Mouse (Mus musculus) ES-E14 (cell line): Measurements from ENCODE around the gene Suv39h2. TPM values are rescaled to one million over a fixed set of nuclear protein-coding genes. Genes with fewer than 3 reads are reported as not detected.

ENCODE experiments used
- DNase-seq: peaks from one replicate; pipeline ENCODE4 v3.0.0-alpha.2; 2013; ENCODE audit warnings: low read depth, low spot score
- H3K27ac ChIP-seq: 2 replicates; pipeline ENCODE4 v1.5.1; 2012; ENCODE audit warnings: low read depth, mild to moderate bottlenecking, low read length, moderate library complexity, mixed read lengths; ENCODE audit not compliant: poor library complexity, insufficient read depth, severe bottlenecking
- H3K36me3 ChIP-seq: 2 replicates; pipeline ENCODE4 v1.6.1; 2012; ENCODE audit warnings: mild to moderate bottlenecking, low read length, moderate library complexity, mixed read lengths; ENCODE audit not compliant: control insufficient read depth, poor library complexity, insufficient read depth, severe bottlenecking
- H3K4me1 ChIP-seq, 2 experiments: fragments of 150-350 bp in 1 of 2; sonication (generic) in 1 of 2; 2 replicates each; pipeline ENCODE4 v1.6.1; 2012; ENCODE audit warnings: low read length in 2 of 2, mild to moderate bottlenecking in 1 of 2, mixed read lengths in 1 of 2; ENCODE audit not compliant: control insufficient read depth in 2 of 2, insufficient read depth in 2 of 2, poor library complexity in 1 of 2
- H3K4me3 ChIP-seq, 2 experiments: fragments of 150-350 bp in 1 of 2; sonication (generic) in 1 of 2; 2 replicates each; pipeline ENCODE4 v1.5.1; 2012; ENCODE audit warnings: low read length in 2 of 2, low read depth in 1 of 2, mild to moderate bottlenecking in 1 of 2, mixed read lengths in 1 of 2; ENCODE audit not compliant: insufficient read depth in 1 of 2, poor library complexity in 1 of 2, severe bottlenecking in 1 of 2
- H3K9ac ChIP-seq: 2 replicates; pipeline ENCODE4 v1.6.1; 2012; ENCODE audit warnings: low read depth, mild to moderate bottlenecking, low read length, mixed read lengths; ENCODE audit not compliant: poor library complexity, insufficient read depth, severe bottlenecking
- H3K9me3 ChIP-seq: fragments of 150-350 bp; sonication (generic); 2 replicates; pipeline ENCODE4 v1.6.1; 2012; ENCODE audit warnings: low read depth, mild to moderate bottlenecking, low read length; ENCODE audit not compliant: control insufficient read depth, insufficient read depth
- CHD2 ChIP-seq: IDR thresholded peaks from 2 replicates; pipeline ENCODE4 v1.6.1; 2014; ENCODE audit warnings: mild to moderate bottlenecking, low read depth, low read length, inconsistent platforms
- HCFC1 ChIP-seq: IDR thresholded peaks from 2 replicates; pipeline ENCODE4 v1.6.1; 2012; ENCODE audit warnings: low read length, inconsistent platforms, borderline replicate concordance; ENCODE audit not compliant: insufficient read depth
- MAFK ChIP-seq: IDR thresholded peaks from 2 replicates; pipeline ENCODE4 v1.6.1; 2014; ENCODE audit warnings: mild to moderate bottlenecking, low read depth, low read length, inconsistent platforms; ENCODE audit not compliant: insufficient read depth
- ZC3H11A ChIP-seq: IDR thresholded peaks from 2 replicates; pipeline ENCODE4 v1.6.1; 2012; ENCODE audit warnings: low read depth, mild to moderate bottlenecking, inconsistent platforms, low read length, borderline replicate concordance
- ZNF384 ChIP-seq: IDR thresholded peaks from 2 replicates; pipeline ENCODE4 v1.6.1; 2012; ENCODE audit warnings: low read depth, low read length, inconsistent platforms
- in situ Hi-C, 2 experiments: fragments of 600-800 bp; cut with MboI; formaldehyde crosslinking; loops; one replicate each; pipeline ENCODE4 v1.15.1; 2025; ENCODE audit warnings: low sequenced_read_pairs in 2 of 2, inconsistent platforms in 1 of 2; ENCODE audit not compliant: unreplicated experiment in 2 of 2
- total RNA-seq: library from RNA; depleted of rRNA; stranded (reverse); fragments of 300-350 nt; gene quantifications from 2 replicates; pipeline ENCODE4 v1.2.3, GENCODE M21; 2012

Suv39h2 gene
- total RNA-seq, 1 experiment, result 21.3 TPM

DNA sequence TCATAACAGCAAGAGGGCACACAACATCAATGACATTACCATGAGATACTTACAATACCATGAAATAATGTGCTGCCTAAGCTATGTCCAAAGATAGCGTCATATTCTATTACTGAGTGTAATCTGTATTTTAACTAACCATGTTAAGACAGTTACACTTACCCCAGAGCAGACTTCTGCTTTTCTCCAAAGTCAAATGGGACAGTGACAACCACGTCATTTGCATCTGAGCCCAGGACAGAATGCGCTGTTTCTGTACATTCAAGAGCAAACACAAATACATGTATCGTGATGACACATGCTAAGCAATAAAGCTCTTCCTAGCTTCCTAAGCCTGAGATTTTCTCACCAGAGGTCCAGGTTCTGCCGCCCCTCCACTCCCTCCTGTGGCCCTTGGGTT lies 26.1 kb upstream of the Suv39h2 start:
- H3K27ac ChIP-seq, result no peak overlapping the region
- H3K9me3 ChIP-seq, result no peaks in the 10 kb centered on the region
- H3K4me1 ChIP-seq, result 0 out of 4 replicates have a peak, but pooled peaks cover 0 to 1% of the 10 kb centered on the region in 2 experiments
- no peak for DNase-seq
- peaks cover 35% of the 10 kb centered on the region for H3K36me3 ChIP-seq
- H3K9ac ChIP-seq, result no peak overlapping the region
- in situ Hi-C loops, result no loop called here
- H3K4me3 ChIP-seq, result no peak overlapping the region
- TF ChIP-seq CHD2 (no peak), ZNF384 (no peak), MAFK (no peak), HCFC1 (no peak), ZC3H11A (no peak)

DNA sequence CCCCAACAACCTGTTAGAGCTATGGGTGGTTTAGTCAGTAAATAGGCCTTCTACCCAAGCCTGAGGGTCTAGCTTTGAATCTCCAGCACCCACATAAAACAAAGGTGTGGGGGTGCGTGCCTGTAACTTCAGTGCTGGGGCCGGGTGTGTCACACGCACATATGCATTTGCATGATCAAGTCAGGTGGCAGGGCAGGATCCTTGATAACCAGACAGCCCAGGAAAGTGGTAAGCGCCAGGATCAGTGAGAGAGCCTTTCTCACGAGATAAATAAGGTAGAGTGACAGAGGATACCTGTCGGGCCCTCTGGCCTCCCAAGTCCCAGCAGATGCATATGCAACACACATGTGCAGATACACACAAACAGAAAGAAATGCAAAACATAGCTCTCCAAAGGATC lies 24.7 kb upstream of the Suv39h2 start:
- no peaks in the 10 kb centered on the region for H3K4me1 ChIP-seq
- TF ChIP-seq HCFC1 (no peak), CHD2 (no peak), MAFK (no peak), ZNF384 (no peak), ZC3H11A (no peak)
- peaks cover 33% of the 10 kb centered on the region for H3K36me3 ChIP-seq
- DNase-seq, result no peak
- H3K9ac ChIP-seq, result no peak overlapping the region
- no peak overlapping the region for H3K27ac ChIP-seq
- H3K9me3 ChIP-seq, result no peaks in the 10 kb centered on the region
- no peak overlapping the region for H3K4me3 ChIP-seq
- in situ Hi-C loops, result no loop called here

DNA sequence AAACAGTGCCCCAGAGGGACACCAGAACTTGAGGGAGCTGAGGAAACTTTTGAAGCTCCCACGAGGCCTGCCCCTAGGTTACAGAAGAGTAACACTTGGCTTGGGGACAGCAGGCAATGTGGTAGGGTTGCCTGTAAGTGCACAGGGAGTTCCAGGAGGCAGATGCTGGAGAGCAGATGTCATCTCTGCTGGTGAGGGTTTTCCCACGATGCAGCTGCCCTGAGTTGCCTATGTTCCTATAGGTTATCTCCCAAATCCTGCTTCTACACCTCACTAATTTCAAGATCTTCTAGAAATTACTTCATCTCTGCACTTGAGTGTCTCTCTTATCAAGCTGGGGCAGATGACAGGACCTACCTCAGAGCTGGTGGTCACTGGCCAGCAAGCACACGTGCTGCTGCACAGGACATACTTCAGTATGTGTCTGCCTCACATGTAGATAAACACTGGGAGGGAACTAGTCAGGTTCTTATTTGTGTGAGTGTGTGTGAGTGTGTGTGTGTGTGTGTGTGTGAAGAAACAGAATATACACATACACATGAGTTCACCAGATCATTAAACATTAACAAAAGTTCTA lies 19.1 kb upstream of the Suv39h2 start:
- in situ Hi-C loops, result no loop called here
- no peak for TF ChIP-seq HCFC1
- no peak for TF ChIP-seq CHD2
- no peak for TF ChIP-seq ZC3H11A
- TF ChIP-seq ZNF384, result no peak
- no peak for TF ChIP-seq MAFK
- peaks cover 44% of the 10 kb centered on the region for H3K36me3 ChIP-seq

DNA sequence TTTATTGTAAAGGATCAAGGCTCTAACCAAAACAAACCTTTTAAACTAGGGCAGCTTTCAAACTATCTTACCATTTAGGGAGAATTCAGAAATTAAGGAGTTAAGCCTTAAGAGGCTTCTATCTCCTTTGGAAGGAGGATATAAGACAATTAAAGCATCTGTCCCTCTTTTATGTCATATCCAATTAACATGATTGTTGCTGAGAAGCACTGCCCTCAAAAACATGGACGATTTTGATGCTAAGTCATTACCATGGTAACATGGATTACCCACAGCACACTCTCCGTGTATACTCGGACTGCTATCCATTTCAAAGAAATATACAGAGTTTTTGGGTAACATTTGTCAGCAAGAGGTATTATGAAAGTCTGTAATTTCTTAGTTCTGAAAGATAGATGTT lies 15.0 kb upstream of the Suv39h2 start:
- Histone ChIP-seq H3K27ac (no peak overlapping the region), H3K4me3 (no peak overlapping the region), H3K9ac (no peak overlapping the region), H3K36me3 (peaks cover 31% of the 10 kb centered on the region), H3K4me1 (no peaks in the 10 kb centered on the region), H3K9me3 (no peaks in the 10 kb centered on the region)
- DNase-seq, result no peak
- in situ Hi-C loops, result no loop called here
- TF ChIP-seq MAFK, result no peak
- no peak for TF ChIP-seq ZNF384
- TF ChIP-seq HCFC1, result no peak
- TF ChIP-seq CHD2, result no peak
- no peak for TF ChIP-seq ZC3H11A

More for the DNA sequence above, 19.1 kb upstream of the Suv39h2 start:
- no peak for DNase-seq
- Histone ChIP-seq H3K4me3 (no peak overlapping the region), H3K9ac (no peak overlapping the region), H3K9me3 (no peaks in the 10 kb centered on the region), H3K27ac (no peak overlapping the region), H3K4me1 (no peaks in the 10 kb centered on the region)
